Mouse (Mus musculus) layer of hippocampus, adult 9-11 months (tissue): ENCODE data around the gene Agps.

Experiments used
- DNase-seq: peaks from one replicate; pipeline ENCODE4 v3.0.0; 2022

Gene Agps

DNA sequence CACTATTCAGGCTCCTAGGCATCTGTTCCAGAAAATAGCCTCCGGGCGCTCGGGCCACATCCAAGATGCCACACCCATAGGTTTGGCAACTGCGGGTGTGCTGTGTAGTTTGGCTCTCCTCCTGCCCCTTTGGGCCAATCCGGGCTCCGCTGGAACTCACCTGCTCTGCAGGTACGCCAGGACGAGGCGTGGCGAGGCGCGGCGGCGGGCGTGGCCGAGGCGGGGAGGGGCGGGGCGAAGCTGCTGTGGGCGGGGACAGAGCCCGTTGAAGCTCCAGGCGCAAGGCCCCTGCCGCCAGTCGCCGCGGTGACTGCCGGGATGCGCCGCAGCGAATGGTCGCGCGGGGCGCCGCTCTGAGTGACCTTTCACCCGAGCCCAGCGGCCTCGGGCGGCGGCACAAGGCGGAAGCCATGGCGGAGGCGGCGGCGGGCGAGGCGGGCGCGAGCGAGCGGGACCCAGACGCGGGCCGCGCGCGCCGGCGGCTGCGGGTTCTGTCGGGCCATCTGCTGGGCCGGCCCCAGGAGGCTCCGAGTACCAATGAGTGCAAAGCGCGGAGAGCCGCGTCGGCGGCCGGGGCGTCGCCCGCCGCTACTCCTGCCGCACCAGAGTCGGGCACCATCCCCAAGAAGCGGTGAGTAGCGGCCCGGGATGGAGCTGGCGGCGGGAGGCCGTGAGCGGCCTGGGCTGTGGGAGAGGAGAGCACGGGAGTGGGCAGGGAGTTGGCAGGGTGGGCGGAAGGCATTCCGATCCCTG lies at the start of gene Agps:
Agps (plus strand) TSS at position 297 of the 753 bp plus-strand sequence.
- peak; percentile 88 for DNase-seq

DNA sequence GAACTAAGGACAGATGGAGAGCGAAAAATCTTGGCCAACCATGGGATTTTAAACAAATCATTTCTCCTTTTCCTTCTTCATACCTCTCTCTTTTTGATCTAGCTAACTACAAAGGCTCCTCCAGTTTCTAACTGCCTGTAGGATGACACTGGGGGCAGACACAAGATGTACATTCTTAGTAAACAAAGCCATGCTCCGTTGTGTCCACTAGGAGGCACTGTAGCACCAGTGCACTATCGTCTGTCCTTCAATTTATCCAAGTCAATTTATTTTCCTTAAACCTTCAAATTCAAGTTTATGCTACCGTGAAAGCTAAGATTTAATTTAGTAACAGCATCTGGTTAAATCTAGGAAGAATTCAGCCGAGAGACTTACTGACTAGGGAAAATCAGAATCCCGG lies 45.9 kb upstream of the Agps start:
- no peak for DNase-seq

DNA sequence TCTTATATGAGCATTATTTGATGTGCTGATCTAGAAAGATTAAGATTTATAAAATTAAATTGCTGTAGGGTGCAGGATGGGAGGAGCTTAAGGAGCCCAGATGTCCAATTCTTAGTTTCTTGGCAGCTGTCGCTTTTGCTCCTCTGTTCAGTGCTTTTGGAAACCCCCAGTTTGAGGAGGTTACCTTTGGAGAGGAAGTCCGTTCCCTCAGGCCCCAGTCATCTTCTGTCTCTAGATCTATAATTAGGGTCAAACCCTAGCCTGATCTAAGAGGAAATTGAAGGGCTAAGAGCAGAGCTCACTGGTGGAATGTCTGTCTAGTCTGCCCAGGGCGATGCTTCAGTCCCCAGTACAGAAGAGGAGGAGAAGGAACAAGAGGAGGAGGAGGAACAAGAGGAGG lies 43.5 kb upstream of the Agps start:
- no peak for DNase-seq

DNA sequence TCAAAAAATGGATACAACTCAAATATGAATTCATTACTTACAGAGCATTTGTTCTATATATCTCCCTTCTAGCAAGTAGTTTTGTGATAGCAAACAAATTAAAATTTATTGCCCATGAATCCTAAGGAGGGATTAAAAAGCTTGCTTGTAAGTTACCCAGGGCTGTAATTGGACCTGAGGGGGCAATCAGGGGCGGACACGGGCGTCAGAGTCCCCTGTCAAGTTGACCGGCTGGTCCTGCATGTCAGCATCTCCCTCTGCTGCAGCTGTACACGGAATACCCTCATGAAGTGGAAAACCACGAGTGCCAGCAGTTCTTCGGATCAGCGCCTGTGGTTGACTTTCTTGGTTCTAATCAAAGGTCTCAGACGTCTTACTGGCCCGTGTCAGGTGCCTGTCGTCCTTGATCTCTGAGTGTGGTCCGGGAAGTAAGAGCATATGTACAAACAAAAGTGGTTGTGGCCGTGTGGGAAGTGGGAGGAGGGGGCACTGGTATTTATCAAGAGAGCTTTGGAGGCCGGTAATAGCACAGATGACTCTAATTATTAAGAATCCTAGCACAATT lies 41.9 kb upstream of the Agps start:
- no peak for DNase-seq

DNA sequence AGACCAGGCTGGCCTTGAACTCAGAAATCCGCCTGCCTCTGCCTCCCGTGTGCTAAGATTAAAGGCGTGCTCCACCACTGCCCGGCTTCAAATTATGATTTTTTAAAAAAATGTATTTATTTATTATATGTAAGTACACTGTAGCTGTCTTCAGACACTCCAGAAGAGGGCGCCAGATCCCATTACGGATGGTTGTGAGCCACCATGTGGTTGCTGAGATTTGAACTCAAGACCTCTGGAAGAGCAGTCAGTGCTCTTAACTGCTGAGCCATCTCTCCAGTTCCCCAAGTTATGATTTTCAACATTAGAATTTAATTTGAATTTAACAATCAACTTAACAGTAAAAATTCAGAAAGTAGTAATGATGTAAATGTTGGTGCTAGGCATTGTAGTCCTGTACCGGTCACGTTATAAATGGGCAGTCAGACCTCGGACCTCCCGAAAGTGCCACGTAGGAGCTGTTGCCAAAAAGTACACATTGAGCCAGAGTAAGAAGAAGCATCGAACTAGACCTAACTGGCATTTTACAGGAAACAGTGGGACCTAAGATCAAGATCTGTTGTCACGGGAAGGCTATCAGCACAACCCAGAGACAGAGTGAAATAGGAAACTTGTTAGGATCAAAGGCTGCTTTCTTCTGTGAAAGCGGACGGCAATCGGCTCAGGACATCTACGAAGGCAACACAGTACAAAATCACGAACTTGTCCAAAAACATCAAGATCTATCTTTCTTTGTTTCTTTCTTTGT lies 40.2 kb upstream of the Agps start:
- no peak for DNase-seq

DNA sequence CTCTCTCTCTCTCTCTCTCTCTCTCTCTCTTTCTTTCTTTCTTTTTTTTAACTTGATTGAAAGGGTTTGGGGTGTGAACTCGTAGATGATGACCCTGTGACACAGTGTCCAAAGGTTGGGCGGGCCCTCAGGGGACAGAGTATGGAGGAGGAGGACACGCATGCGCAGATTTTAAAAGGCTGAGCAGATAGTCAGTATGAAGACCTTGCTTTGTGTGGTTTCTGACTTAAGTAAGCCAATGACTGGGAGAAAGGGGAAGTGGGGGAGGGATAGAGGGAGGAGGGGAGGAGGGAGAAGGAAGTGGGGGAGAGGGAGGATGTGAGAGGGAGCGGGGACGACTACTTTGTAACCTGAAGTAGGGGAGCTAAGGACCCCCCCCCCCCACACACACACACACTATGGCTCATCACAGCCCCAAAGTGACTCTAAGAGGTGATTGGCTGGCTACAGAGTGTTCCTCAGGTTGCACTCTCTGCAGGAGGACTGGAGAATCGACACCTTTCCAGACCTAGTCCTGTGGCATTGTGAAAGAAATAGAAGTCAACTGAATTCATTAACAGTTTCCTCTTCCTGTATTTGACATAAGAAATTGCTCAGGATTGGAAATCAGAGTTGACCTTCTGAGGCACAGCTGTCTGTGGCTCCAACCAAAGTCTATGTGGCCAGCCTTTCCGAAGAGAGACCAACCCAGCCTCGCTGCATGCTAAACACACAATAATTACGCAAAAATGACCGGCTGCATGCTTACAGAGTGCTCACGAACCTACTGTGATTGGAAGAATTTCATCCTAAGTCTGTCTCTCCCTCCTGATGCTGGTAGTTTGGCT lies 39.4 kb upstream of the Agps start:
- DNase-seq = peak; percentile 68

DNA sequence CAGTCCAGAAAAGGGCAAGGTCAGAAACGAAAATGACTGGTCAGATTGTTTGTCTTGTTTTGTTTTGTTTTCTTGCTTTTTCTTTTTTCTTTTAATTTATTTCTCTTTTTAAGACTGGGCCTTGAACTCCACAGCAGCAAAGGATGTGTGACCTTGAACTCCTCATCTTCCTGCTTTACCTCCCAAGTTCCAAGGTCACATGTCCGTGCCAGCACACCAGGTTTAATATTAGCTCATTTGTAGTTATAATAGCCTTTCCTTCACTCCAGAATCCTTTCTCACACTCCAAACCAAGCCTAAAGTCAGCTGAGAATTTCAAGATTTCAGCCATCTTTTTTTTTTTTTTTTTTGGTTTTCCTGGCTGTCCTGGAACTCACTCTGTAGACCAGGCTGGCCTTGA lies 35.8 kb upstream of the Agps start:
- no peak for DNase-seq

DNA sequence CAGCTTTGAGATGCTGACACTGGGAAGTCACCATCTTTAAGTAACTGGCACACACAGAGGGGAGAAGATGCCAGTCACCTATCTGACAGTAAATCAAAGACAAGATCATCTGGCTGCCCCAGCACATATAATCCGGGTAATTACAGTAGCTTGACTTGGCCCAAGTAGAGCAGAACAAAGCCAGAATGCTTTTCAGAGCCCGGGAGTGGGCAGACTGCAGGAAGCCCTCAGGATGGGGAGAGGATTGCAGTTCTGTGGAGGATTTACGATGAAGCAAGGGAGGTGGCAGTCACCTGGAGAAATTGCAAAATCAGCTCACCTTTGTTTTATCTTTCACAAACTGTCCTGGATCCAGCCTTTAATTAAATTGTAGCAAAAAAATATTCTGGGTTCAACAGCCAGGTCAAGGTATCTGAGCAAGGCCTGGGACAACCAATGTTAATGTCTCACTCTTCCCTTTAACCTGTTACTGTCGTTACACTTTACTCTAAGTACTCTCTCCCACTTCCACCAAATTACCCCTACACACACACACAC lies 33.5 kb upstream of the Agps start:
- DNase-seq = no peak

DNA sequence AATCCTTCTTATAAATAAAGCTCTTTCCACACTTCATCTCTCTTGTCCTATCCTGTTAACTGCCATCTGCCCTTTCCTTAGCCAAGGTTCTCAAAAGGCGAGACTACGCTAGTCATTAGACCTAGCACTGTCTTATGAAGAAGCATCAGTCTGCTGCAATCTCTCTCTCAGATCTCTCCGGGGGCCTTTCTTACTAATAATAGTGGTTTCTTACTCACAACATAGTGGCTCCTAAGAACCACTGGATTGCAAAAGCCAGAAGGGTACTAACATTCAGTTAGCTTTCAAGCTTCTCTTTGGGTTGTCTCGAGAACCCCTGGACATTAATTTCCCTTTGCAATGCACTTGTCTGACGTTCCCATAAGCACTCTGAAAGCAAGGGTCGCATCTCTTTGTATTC lies 26.2 kb upstream of the Agps start:
- no peak for DNase-seq

DNA sequence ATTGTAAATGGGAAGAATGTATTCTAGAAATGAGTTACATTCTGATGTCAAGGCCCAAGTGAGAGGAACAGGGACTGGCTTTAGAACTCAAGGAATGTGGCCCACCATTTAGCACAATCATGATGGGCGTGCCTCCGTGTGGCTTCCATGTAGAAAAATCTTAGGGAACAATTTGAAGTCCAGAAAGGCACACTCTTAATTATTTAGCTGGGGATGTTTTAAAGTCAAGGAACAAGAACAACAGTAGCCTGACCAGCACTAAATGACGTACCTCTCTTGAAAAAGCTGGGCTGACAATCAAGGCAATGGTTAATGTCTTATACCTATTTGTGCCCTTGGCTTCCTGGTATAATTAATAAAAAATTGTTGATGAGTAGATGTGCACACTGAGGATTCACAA lies 25.1 kb upstream of the Agps start:
- no peak for DNase-seq

DNA sequence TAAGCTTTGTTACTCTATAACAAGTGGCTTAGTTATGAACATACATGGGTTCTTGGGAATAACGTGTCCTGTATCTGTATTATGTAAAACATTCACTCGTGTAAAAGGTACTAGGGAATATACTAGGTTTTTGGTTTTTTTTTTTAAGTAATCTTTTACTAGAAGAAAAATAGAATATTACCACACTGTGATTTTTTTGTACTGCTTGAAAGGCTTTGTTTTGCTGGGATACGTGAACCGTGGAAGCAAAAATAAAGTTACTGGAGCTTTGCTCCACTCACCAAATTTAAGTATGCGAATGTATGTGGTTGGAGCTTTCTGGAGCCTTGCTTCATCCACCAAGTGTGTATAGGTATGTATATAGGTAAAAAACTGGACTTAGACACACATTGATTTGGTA lies 24.5 kb upstream of the Agps start:
- DNase-seq = no peak

DNA sequence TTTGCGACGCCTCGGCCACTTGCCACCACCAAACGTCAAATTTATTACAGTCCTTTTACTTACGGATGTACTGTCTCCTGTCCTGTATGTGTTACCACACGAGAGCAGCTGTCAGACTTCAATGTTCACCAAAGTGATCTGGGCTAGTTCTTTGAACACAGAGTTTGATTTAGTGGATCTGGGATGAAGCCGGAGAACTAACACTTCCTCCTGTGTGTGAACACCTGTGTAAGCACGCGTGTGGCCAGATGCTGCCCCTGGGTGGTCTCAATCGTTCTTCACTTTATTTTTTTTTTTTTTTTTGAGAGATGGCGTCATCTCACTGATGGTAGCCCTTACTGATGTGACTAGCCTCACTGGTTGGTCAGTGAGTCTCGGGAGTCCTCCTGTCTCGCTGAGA lies 17.1 kb upstream of the Agps start:
- DNase-seq = no peak

DNA sequence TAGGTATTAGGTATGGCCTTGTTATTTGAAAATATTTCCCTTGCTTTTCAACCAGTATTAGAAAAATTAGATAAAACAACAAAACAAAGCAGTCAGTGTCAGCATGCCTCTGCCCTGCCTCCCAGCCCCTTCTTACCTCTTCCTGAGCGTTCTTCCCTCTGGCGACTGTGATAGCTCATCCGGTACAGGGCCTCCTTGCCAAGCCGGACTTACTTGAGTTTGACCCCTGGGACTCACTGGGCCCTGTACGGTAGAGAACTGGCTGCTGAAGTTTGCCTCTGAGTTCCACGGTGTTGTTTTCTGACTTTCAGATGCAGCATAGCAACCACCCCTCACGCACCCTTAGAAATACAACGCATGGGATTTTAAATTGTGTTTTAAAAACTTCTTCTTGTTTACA lies 16.5 kb upstream of the Agps start:
- DNase-seq = no peak

DNA sequence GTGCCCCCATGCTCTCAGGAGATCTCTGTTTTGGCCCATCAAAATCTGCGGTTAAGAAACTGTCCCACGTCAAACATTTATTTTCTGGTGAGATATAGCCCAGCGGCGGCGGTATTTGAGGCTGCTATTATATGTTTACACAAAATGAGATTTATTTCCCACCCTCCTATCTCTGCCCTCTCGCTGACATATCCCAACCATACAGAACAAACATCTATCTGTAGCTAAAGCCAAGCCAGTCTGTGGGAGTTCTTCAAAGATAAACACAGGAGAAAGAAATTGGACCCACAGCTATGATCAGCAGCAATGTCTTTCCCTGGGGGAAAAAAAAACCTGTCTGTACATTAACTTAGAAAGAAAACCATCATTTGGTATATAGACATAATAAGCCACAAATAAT lies 15.3 kb upstream of the Agps start:
- no peak for DNase-seq

DNA sequence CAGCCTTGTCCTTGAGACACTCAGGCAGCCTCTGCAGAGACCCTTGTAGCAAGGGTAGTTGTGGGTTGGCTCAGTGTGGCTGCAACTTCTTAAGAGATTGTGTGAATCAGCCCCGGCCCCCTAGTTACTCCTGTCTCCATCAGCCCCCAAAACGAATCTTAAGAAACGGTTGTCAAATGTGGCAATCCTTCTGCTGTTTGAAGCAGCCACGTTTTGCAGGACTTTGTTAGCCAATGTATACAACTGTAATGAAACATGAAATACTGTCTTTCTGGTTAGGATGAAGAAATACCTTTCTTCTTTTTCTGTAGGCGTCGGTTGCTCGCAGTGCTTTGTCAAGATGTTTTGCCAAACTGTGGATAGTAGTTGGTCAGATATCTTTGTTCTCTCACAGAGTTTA lies 13.3 kb upstream of the Agps start:
- no peak for DNase-seq

DNA sequence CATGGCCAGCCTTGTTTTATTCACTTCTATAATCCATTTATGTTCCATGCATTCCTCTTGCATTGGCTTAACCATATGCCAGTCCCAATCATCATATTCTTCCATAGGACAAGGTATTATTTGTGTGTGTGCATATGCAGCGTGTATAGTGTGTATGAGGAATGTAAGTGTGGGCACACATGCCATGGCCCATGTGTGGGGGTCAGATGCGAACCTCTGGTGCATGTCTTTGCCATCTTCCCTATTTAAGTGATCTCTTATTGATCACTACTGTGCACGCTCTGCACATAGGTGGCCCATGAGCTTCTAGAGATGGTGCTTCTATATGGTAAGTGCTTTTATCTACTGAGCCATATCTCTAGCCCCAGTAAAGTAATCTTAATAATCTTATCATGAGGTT lies 12.2 kb upstream of the Agps start:
- DNase-seq = no peak

DNA sequence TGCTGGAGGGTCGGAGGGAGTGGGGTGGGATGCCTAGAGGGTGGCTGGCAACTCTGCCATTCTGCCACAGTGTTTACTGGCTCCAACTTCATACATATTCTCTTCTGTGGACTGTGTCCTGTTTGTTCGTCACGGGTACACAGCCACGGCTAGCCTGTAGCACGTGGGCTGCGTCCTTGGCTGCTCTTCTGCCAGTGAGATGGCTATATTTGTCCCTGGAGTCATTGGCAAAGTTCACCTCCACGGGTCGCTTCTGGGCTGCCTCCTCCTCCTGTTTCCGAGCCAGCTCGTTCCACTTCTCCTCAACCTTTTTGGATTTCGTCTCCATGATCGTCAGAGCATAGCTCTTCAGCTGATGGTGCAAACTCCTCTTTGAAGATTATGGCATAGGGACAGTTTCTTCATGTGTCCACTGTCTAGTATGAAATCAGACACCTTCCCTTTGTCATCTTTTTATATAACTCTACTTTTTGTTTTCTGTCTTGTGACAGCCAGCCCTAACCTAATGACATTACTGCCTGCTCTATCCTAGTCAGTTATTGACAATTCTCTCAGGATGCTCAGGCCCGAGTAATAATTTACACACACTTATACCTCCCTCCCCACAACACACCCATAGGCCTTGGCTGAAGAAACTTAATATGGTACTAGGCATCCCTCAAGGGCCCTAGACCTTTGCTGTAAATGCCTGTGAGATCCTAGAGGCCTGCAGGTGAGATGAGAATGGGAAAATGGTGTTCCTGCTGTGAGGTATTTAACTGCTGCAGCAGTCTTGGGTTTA lies 9.8 kb upstream of the Agps start:
- no peak for DNase-seq

DNA sequence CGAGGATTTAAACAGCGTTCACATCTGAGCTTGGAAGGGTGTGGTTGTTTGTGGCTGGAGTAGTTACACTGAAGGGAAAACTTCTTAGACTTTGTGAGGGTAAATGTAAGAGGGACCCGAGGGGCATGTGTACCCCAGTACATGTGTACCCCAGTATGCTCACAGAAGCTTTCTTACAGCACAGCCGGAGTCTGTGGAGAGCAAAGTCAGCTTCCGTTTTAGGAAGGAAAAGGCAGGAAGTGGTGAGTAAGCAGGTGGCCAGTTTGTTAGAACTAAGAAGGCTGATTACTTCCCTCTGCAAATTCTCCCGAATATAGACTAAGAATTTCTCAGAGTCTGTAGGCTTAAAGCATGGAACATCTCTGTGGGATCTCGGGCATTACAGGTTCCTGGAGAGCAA lies 8.2 kb upstream of the Agps start:
- no peak for DNase-seq

DNA sequence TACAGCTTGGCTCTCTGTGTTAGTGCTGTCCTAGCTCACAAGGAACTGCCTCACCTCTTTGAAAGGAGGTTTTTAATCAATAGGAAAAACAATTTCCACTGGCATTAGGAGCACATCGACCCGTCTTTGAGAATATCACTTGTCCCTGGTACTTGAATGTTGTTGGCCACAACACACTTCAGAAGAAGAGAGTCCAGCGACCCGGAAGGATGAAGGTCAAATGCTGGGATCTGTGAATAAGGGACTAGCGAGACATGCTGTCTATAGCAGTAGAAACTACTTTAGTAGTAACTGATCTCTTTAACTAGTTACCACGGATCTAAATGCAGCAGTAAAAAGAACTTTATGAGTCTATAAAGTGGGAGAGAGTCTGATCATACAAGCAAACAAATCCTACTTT lies 7.8 kb upstream of the Agps start:
- no peak for DNase-seq

DNA sequence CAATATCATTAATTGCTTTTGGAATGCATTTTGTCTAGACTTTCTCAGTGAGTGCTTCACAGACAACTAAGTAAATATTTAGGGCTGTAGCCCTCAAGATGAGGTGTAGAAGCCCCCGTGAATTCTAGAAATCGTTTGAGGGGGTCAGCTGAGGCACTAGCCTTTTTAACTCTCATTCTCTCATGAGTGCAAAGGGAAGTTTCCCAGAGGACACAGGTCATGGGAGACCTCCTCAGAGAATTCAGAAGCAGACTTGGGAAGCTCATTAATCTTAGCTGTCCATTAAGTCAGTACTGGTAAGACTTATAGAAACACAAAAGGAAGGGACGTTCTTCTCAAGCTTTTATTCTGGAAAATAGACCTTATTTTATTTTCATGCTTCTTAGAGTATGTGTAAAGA lies 7.1 kb upstream of the Agps start:
- no peak for DNase-seq

DNA sequence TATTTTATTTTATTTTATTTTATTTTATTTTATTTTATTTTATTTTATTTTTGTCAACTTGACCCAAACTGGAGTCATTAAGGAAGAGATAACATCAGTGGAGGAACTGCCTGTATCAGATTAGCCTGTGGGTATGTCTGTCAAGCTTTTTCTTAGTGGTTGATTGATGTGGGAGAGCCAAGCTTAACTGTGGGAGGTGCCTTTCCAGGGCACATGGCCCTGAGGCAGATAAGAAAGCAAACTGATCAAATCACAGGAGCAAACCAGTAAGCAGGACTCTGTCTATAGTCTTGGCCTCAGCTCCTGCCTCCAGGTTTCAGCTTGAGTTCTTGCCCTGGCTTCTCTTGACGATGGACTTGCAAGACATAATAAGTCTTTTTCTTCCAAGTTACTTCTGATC lies 6.4 kb upstream of the Agps start:
- DNase-seq = no peak

DNA sequence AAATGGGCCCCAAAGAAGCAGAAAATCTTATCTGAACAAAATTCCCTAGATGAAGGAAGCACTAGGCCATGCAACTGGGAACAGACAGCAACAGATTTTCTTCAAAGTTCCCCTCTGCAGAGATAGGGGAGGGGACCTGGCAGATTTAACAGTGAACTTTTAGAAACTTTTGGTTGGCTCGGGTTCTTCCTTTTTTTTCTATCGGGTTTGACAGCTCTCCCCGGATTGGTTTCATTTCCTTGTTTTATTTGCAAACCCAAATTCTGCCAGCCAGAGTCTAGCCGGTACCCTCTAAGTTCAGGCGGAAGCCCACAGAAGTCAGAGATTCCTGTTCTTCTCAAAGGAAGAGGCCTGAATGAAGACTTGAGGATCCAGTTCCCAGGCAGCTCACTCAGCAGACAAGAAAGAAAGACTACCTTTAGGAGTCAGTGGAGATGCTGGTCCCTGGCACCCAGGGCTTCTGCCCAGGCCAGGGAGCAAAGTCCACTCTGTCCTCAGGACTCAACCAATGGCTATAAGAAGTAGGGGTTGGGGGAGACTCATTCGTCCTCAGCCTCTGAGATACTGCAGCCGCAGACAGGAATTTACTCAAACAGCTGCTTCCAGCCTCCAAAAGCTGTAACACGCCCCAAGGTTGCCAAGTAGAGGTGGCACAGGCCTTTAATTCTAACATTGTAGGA lies 2.9 kb upstream of the Agps start:
- DNase-seq = peak; percentile 49
